Mouse (Mus musculus) cerebellum, adult 2 months (tissue): ENCODE measurements around the gene Myh6. TPM values are rescaled to one million over a fixed set of nuclear protein-coding genes. Genes with fewer than 3 reads are reported as not detected.
"Not testable (repeated sequence)": the region's sequence is repeated elsewhere in the genome, so short reads cannot be mapped to it uniquely, and the experiment has no call there.

Experiments
- DNase-seq, 2 experiments: peaks; one replicate each; pipeline ENCODE4 v3.0.0; 2021
- H3K27ac ChIP-seq: fragments of 200-500 bp; 2 replicates; pipeline ENCODE4 v1.5.1; 2012; ENCODE audit warnings: low read length, control low read depth, inconsistent platforms; ENCODE audit not compliant: insufficient read depth
- H3K27me3 ChIP-seq: fragments of 200-500 bp; 2 replicates; pipeline ENCODE4 v1.6.1; 2012; ENCODE audit warnings: inconsistent platforms, mild to moderate bottlenecking, low read length, moderate library complexity; ENCODE audit not compliant: control insufficient read depth, insufficient read depth
- H3K4me1 ChIP-seq: fragments of 200-500 bp; 2 replicates; pipeline ENCODE4 v1.6.1; 2011; ENCODE audit warnings: low read length; ENCODE audit not compliant: control insufficient read depth, insufficient read depth
- H3K4me3 ChIP-seq: fragments of 200-500 bp; replicated peaks from 2 replicates; pipeline ENCODE3; 2011; ENCODE audit warnings: mild to moderate bottlenecking, low read depth, low read length, control low read depth; ENCODE audit not compliant: insufficient read depth
- CTCF ChIP-seq: fragments of 200-500 bp; IDR thresholded peaks from 2 replicates; pipeline ENCODE4 v1.5.1; 2011; ENCODE audit warnings: low read depth, mild to moderate bottlenecking, control low read depth, low read length, moderate library complexity, borderline replicate concordance; ENCODE audit not compliant: insufficient read depth
- POLR2A ChIP-seq: fragments of 200-500 bp; IDR thresholded peaks from 2 replicates; pipeline ENCODE4 v1.6.1; 2011; ENCODE audit warnings: low read length, control low read depth, borderline replicate concordance; ENCODE audit not compliant: insufficient read depth
- WGBS: fragments of 180-500 bp; shearing (Covaris S2); methylation state at CpG from one replicate; pipeline ENCODE4 v1.1.7; 2018; 5-methylcytosine and 5-hydroxymethylcytosine counted together
- polyA plus RNA-seq: library from polyadenylated mRNA; depleted of rRNA; stranded (reverse); fragments of >200 nt; gene quantifications from 2 replicates; pipeline ENCODE4 v1.2.3, GENCODE M21; 2012

Myh6 gene
- polyA plus RNA-seq, 1 experiment = 0.10 TPM

DNA sequence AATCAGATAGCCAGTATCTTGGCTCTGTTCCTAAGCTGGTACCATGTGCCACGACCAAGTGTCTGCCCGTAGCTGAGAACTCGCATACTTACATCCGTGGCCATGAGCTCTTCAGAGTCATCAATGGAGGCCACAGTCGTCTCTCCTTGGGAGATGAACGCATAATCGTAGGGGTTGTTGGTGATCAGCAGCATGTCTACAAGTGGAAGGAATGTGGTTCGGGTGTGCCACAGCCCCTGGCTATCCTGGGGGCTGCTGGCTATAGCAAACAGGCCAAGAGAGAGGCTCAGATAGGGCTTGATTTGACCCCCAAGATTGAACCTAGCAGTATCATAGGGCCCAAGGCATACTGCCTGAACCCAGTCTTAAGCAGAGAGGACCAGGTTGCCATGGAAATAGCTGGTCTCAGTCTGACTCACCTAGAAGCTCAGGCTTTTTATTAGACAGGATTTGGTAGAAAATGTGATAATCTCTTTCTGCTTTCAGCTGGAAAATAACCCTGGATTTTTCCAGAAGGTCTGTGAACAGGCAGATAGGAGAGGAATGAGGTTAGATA is 23.2 kb upstream of the Myh6 start:
- no peaks in the 10 kb centered on the region for H3K27me3 ChIP-seq
- DNase-seq = no peak
- no peak for TF ChIP-seq POLR2A
- TF ChIP-seq CTCF = no peak
- 45% methylated on average over 8 of the region's 8 CpGs for WGBS
- H3K4me1 ChIP-seq = no peaks in the 10 kb centered on the region; the same call in 1 of the 2 replicates
- H3K4me3 ChIP-seq = no peak overlapping the region
- H3K27ac ChIP-seq = no peak overlapping the region

DNA sequence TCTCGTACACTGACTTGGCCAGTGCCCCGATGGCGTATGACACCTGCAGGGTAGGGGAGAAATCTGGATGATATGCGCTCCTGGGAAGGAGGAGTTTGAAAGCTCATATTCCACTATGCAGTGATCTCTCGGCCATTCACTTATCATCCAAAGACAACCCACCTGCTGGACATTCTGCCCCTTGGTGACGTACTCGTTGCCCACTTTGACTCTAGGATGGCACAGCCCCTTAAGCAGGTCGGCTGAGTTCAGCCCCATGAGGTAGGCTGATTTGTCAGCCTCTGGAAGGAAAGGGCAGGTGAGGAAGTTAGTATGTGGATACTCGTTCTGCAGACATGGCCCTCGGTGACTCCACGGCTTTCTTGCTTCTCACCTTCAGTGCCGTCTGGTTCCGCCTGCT is 22.2 kb upstream of the Myh6 start:
- Histone ChIP-seq H3K27me3 (no peaks in the 10 kb centered on the region), H3K4me3 (no peak overlapping the region), H3K4me1 (no peaks in the 10 kb centered on the region; the same call in 1 of the 2 replicates), H3K27ac (no peak overlapping the region)
- WGBS = 84% methylated on average over 13 of the region's 13 CpGs
- TF ChIP-seq CTCF (no peak), POLR2A (no peak)
- DNase-seq = no peak

DNA sequence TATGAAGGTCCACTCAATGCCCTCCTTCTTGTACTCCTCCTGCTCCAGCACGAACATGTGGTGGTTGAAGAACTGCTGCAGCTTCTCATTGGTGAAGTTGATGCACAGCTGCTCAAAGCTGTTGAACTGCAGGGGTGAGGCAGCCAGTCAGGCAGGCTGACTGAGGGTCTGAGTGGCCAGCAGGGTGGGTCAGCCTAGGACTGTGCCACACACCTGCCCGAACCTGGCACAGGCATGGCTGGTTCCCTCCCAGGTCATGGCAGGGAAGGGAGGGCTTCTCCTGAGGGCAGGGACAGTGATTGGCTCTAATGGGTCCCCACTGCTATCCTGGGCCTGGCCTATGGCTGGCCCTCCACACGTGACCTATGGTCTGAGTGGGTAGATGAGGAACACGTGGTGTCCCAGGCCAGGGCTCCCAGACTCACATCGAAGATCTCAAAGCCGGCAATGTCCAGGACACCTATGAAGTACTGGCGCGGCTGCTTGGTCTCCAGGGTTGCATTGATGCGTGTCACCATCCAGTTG is 21.7 kb upstream of the Myh6 start:
- H3K27me3 ChIP-seq, H3K4me1 ChIP-seq, H3K27ac ChIP-seq, DNase-seq, H3K4me3 ChIP-seq: not testable (repeated sequence)
- WGBS = 88% methylated on average over 9 of the region's 9 CpGs

DNA sequence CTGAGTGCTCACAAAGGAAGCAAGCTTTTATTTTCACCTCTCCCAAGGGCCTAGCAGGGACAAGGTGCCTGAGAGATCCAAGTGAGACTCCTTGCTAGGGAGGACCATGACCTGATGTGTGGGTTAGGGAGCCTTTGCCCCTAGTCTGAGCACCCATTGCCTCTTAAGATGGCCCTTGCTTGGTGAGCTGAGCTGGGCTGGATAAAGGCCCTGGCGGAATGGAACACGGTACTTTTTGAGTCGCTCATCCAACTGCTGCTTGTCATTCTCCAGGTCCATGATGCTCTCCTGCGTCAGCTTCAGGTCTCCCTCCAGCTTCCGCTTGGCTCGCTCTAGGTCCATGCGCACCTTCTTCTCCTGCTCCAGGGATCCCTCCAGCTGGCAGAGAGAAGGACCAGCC is 15.2 kb upstream of the Myh6 start:
- no peak for DNase-seq
- WGBS = 97% methylated on average over 7 of the region's 7 CpGs

DNA sequence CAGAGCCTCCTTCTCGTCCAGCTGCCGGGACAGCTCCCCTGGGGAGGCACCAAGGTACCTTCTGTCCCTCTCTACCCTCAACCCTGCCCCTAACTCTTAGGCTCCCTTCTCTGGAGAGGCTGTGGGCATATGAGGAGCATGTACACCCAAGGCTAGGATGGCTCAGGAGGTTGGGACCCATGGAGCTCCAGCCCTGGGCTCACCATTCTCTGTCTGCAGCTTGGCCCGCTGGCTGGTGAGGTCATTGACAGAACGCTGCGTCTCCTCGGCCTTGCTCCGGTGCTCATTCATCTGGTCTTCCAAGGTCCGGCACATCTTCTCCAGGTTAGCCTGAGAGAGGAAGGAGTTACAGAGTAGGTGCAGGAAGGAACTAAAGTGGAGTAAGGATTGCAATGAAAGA is 11.9 kb upstream of the Myh6 start:
- TF ChIP-seq CTCF (no peak), POLR2A (no peak)
- WGBS = 86% methylated on average over 8 of the region's 8 CpGs
- H3K4me1 ChIP-seq = no peaks in the 10 kb centered on the region; the same call in 1 of the 2 replicates
- H3K4me3 ChIP-seq = no peak overlapping the region
- no peak for DNase-seq
- no peaks in the 10 kb centered on the region for H3K27me3 ChIP-seq
- no peak overlapping the region for H3K27ac ChIP-seq

More for the DNA sequence above, 15.2 kb upstream of the Myh6 start:
- Histone ChIP-seq H3K27me3 (no peaks in the 10 kb centered on the region), H3K4me1 (no peaks in the 10 kb centered on the region), H3K4me3 (no peak overlapping the region), H3K27ac (no peak overlapping the region)
- TF ChIP-seq POLR2A = no peak
- TF ChIP-seq CTCF = no peak

DNA sequence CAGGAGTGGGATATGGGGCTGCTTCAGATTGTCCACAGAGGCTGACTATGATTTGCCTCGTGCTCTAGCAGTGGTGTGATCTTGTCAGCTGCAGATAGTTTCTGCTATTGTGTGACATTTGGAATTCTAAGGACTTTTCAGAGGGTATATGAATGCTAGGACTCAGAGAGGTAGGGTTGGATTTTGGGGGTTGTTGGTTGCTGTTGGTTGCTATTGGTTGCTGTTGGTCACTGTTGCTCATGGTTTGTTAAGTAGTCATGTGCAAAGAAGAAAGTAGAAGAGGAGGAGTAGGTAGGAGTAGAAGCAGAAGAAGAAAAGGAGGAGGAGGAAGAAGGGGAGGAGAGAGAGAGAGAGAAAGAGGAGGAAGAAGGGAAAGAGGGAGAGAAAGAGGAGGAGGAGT is 9.9 kb upstream of the Myh6 start, which contains the start of gene Gm17428:
Gene Gm17428, plus strand, starts transcription at position 301 of the 400 bp plus-strand sequence.
- no peak within 1 kb of the TSS for H3K27ac ChIP-seq

DNA sequence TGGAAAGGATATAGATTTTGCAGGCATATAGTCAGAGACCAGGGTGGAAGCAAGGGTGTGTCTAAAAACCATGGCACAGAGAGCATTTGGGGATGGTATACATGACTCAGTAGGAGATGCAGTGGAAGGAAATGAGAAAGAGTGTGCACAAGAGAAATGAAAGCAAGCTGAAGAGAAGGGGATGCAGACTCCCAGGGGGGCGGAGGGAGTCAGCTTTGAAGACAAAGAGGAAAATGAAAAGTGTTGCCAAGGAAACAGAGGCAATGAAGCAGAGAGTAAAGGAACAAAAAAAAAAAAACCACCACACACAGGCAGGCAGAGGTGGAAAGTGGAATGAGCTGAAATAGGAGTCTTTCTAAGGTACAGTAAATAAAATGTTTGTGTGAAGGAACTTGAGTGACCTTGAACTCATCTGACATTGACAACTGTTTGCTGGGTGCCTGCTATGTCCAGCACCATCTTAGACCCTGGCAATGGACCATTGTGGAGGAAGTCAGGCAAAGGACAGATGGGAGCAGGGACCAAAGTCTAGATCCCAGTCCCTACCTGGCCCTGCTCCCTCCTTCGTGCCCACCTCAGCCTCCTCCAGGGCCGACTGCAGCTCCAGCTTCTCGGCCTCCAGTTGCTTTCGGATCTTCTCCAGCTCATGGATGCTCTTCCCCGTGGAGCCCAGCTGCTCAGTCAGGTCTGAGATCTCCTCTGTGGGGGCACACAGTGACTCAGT is 7.5 kb upstream of the Myh6 start:
- no peaks in the 10 kb centered on the region; the same call in 1 of the 2 replicates for H3K4me1 ChIP-seq
- no peak overlapping the region for H3K4me3 ChIP-seq
- H3K27me3 ChIP-seq = no peaks in the 10 kb centered on the region
- 61% methylated on average over 6 of the region's 6 CpGs for WGBS
- DNase-seq = no peak
- no peak for TF ChIP-seq POLR2A
- TF ChIP-seq CTCF = no peak
- H3K27ac ChIP-seq = no peak overlapping the region

More for the DNA sequence above, 9.9 kb upstream of the Myh6 start, which contains the start of gene Gm17428:
- H3K4me3 ChIP-seq = no peak within 1 kb of the TSS
- no peak for DNase-seq
- WGBS = 69% methylated on average over 1 of the region's 1 CpGs
- H3K4me1 ChIP-seq = no peaks in the 10 kb centered on the region; the same call in 1 of the 2 replicates
- no peak for TF ChIP-seq POLR2A
- no peak for TF ChIP-seq CTCF
- H3K27me3 ChIP-seq = no peaks in the 10 kb centered on the region

DNA sequence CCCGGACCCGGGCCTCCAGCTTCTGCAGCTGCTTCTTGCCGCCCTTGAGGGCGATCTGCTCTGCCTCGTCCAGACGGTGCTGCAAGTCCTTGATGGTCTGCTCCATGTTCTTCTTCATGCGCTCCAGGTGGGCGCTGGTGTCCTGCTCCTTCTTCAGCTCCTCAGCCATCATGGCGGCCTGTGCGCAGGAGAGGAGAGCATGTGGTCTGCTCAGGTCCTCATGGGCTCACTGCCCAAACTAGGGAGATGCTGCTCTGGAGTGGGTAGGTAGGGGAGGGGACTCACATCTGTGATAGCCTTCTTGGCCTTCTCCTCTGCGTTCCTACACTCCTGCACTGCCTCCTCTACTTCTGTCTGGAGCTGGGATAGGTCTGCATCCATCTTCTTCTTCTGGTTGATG is 6.1 kb upstream of the Myh6 start:
- H3K4me1 ChIP-seq, H3K27ac ChIP-seq, H3K27me3 ChIP-seq, H3K4me3 ChIP-seq, DNase-seq: not testable (repeated sequence)
- WGBS = 91% methylated on average over 11 of the region's 11 CpGs
